Mouse (Mus musculus) limb, embryonic 12.5 days (tissue): ENCODE measurements around the gene Eps8l1. TPM values are rescaled to one million over a fixed set of nuclear protein-coding genes. Genes with fewer than 3 reads are reported as not detected.
A peak's percentile ranks its signal among the peaks of the same experiment; 100 is the strongest.
"Not testable (repeated sequence)": the region's sequence is repeated elsewhere in the genome, so short reads cannot be mapped to it uniquely, and the experiment has no call there.

Experiments
- ATAC-seq: fragments of 200-750 bp; cut with Nextera tagmentation; 2 replicates; pipeline ENCODE4 v1.8.0; 2017; ENCODE audit warnings: low read depth, moderate TSS enrichment; ENCODE audit not compliant: insufficient number of reproducible peaks, insufficient read depth, low FRiP score, low TSS enrichment
- H3K27ac ChIP-seq: fragments of 300-500 bp; sonication (generic); 2 replicates; pipeline ENCODE4 v1.5.1; 2016; ENCODE audit warnings: mild to moderate bottlenecking, moderate library complexity
- H3K27me3 ChIP-seq: fragments of 300-500 bp; sonication (generic); 2 replicates; pipeline ENCODE4 v1.6.1; 2016; ENCODE audit warnings: mild to moderate bottlenecking, moderate library complexity
- H3K36me3 ChIP-seq: fragments of 300-500 bp; sonication (generic); 2 replicates; pipeline ENCODE4 v1.6.1; 2016; ENCODE audit warnings: mild to moderate bottlenecking, moderate library complexity
- H3K4me1 ChIP-seq: fragments of 300-500 bp; sonication (generic); replicated peaks from 2 replicates; pipeline ENCODE4 v1.6.1; 2016
- H3K4me2 ChIP-seq: fragments of 300-500 bp; sonication (generic); 2 replicates; pipeline ENCODE4 v1.6.1; 2016; ENCODE audit warnings: mild to moderate bottlenecking, moderate library complexity
- H3K4me3 ChIP-seq: fragments of 300-500 bp; sonication (generic); replicated peaks from 2 replicates; pipeline ENCODE4 v1.5.1; 2016; ENCODE audit warnings: mild to moderate bottlenecking
- H3K9ac ChIP-seq: fragments of 300-500 bp; sonication (generic); replicated peaks from 2 replicates; pipeline ENCODE4 v1.6.1; 2016; ENCODE audit warnings: mild to moderate bottlenecking, moderate library complexity
- H3K9me3 ChIP-seq: fragments of 300-500 bp; sonication (generic); 2 replicates; pipeline ENCODE4 v1.6.1; 2016; ENCODE audit warnings: mild to moderate bottlenecking, moderate library complexity
- WGBS: fragments of 180-500 bp; shearing (Covaris S2); methylation state at CpG from one replicate; pipeline ENCODE4 v1.1.7; 2016; 5-methylcytosine and 5-hydroxymethylcytosine counted together
- polyA plus RNA-seq: library from polyadenylated mRNA; unstranded; fragments of >200 nt; fragmentation: Nextera tagmentation; extraction: Ambion mirVana; gene quantifications from 2 replicates; pipeline ENCODE4 v1.2.1, GENCODE M21; 2016

The Eps8l1 gene
- polyA plus RNA-seq = 6.2 and 6.4 TPM in 2 replicates

GRCm38 (mm10) chr7:4460576-4461434 lies at the start of gene Eps8l1:
Eps8l1 (plus strand) TSS chr7:4460674.
- Histone ChIP-seq H3K27ac (no peak within 1 kb of the TSS), H3K9ac (peak within 1 kb of the TSS; percentile 40; the same call in 1 of the 2 replicates), H3K36me3 (no peaks in the 10 kb centered on the region), H3K4me2 (peak within 1 kb of the TSS; percentile 48), H3K27me3 (peaks cover 16% of the 10 kb centered on the region; the same call in 1 of the 2 replicates), H3K4me1 (no peaks in the 10 kb centered on the region), H3K9me3 (no peaks in the 10 kb centered on the region), H3K4me3 (peak within 1 kb of the TSS; percentile 36)
- 60% methylated on average over 15 of the region's 16 CpGs for WGBS
- ATAC-seq = 0 out of 2 replicates have a peak, but pooled peaks have one; percentile 52

GRCm38 (mm10) chr7:4412406-4412805 lies 48.1 kb upstream of the Eps8l1 start:
- not testable (repeated sequence) for ATAC-seq, H3K4me1 ChIP-seq, H3K27me3 ChIP-seq, H3K4me3 ChIP-seq, H3K4me2 ChIP-seq, H3K27ac ChIP-seq, H3K9me3 ChIP-seq, H3K9ac ChIP-seq, H3K36me3 ChIP-seq
- 93% methylated on average over 15 of the region's 15 CpGs for WGBS

GRCm38 (mm10) chr7:4419681-4420080 lies 40.8 kb upstream of the Eps8l1 start:
- WGBS = 82% methylated on average over 6 of the region's 6 CpGs

GRCm38 (mm10) chr7:4420230-4420629 lies 40.2 kb upstream of the Eps8l1 start:
- 55% methylated on average over 4 of the region's 4 CpGs for WGBS

More at GRCm38 (mm10) chr7:4419681-4420080, 40.8 kb upstream of the Eps8l1 start:
- Histone ChIP-seq H3K4me3 (no peak overlapping the region), H3K4me2 (no peak overlapping the region), H3K36me3 (peaks cover 9% of the 10 kb centered on the region; the same call in 1 of the 2 replicates), H3K4me1 (no peaks in the 10 kb centered on the region), H3K27me3 (no peaks in the 10 kb centered on the region), H3K27ac (no peak overlapping the region), H3K9me3 (no peaks in the 10 kb centered on the region), H3K9ac (no peak overlapping the region)
- no peak for ATAC-seq

GRCm38 (mm10) chr7:4427161-4427912 lies 33.1 kb upstream of the Eps8l1 start:
- H3K9ac ChIP-seq = no peak overlapping the region
- H3K4me2 ChIP-seq = no peak overlapping the region
- H3K36me3 ChIP-seq = peaks cover 81% of the 10 kb centered on the region
- no peaks in the 10 kb centered on the region for H3K27me3 ChIP-seq
- H3K9me3 ChIP-seq = 0 out of 2 replicates have a peak, but pooled peaks cover 3% of the 10 kb centered on the region
- H3K4me3 ChIP-seq = no peak overlapping the region
- H3K27ac ChIP-seq = no peak overlapping the region
- 82% methylated on average over 7 of the region's 7 CpGs for WGBS
- ATAC-seq = peak; percentile 87
- no peaks in the 10 kb centered on the region for H3K4me1 ChIP-seq

More at GRCm38 (mm10) chr7:4420230-4420629, 40.2 kb upstream of the Eps8l1 start:
- Histone ChIP-seq H3K4me1 (no peaks in the 10 kb centered on the region), H3K27me3 (no peaks in the 10 kb centered on the region), H3K4me2 (no peak overlapping the region), H3K9ac (no peak overlapping the region), H3K27ac (no peak overlapping the region), H3K9me3 (no peaks in the 10 kb centered on the region), H3K36me3 (peaks cover 14% of the 10 kb centered on the region), H3K4me3 (no peak overlapping the region)
- no peak for ATAC-seq

- Histone ChIP-seq H3K4me2 (no peak overlapping the region), H3K27me3 (no peaks in the 10 kb centered on the region), H3K4me3 (no peak overlapping the region), H3K9me3 (0 out of 2 replicates have a peak, but pooled peaks cover 5% of the 10 kb centered on the region), H3K36me3 (peaks cover 95% of the 10 kb centered on the region), H3K4me1 (no peaks in the 10 kb centered on the region), H3K9ac (no peak overlapping the region), H3K27ac (no peak overlapping the region)
- ATAC-seq = no peak
- 92% methylated on average over 9 of the region's 9 CpGs for WGBS
Observed at GRCm38 (mm10) chr7:4430246-4430844, 30.1 kb upstream of the Eps8l1 start.

- Histone ChIP-seq H3K4me1 (no peaks in the 10 kb centered on the region), H3K27me3 (no peaks in the 10 kb centered on the region), H3K4me3 (no peak overlapping the region), H3K4me2 (no peak overlapping the region), H3K27ac (no peak overlapping the region), H3K36me3 (peaks cover 95% of the 10 kb centered on the region), H3K9me3 (0 out of 2 replicates have a peak, but pooled peaks cover 5% of the 10 kb centered on the region), H3K9ac (no peak overlapping the region)
- no peak for ATAC-seq
- 76% methylated on average over 6 of the region's 6 CpGs for WGBS
Observed at GRCm38 (mm10) chr7:4431548-4431947, 28.9 kb upstream of the Eps8l1 start.

- H3K27me3 ChIP-seq = no peaks in the 10 kb centered on the region
- 0 out of 2 replicates have a peak, but pooled peaks cover 5% of the 10 kb centered on the region for H3K9me3 ChIP-seq
- no peaks in the 10 kb centered on the region for H3K4me1 ChIP-seq
- no peak overlapping the region for H3K4me2 ChIP-seq
- no peak overlapping the region for H3K9ac ChIP-seq
- 90% methylated on average over 8 of the region's 8 CpGs for WGBS
- no peak for ATAC-seq
- H3K27ac ChIP-seq = no peak overlapping the region
- peaks cover 96% of the 10 kb centered on the region for H3K36me3 ChIP-seq
- no peak overlapping the region for H3K4me3 ChIP-seq
Observed at GRCm38 (mm10) chr7:4432026-4432425, 28.4 kb upstream of the Eps8l1 start.

GRCm38 (mm10) chr7:4437721-4438120 lies 22.8 kb upstream of the Eps8l1 start:
- Histone ChIP-seq H3K4me1 (no peaks in the 10 kb centered on the region), H3K4me2 (no peak overlapping the region), H3K27me3 (no peaks in the 10 kb centered on the region), H3K4me3 (no peak overlapping the region), H3K9ac (no peak overlapping the region), H3K27ac (no peak overlapping the region), H3K9me3 (no peaks in the 10 kb centered on the region), H3K36me3 (peaks cover 92% of the 10 kb centered on the region)
- WGBS = 94% methylated on average over 2 of the region's 2 CpGs
- no peak for ATAC-seq

GRCm38 (mm10) chr7:4440549-4440948 lies 19.9 kb upstream of the Eps8l1 start:
- H3K4me2 ChIP-seq = no peak overlapping the region
- no peak overlapping the region for H3K9ac ChIP-seq
- H3K27ac ChIP-seq = no peak overlapping the region
- H3K4me1 ChIP-seq = peaks cover 5% of the 10 kb centered on the region; the same call in 1 of the 2 replicates
- H3K4me3 ChIP-seq = no peak overlapping the region
- H3K27me3 ChIP-seq = no peaks in the 10 kb centered on the region
- WGBS = 93% methylated on average over 10 of the region's 10 CpGs
- peaks cover 78% of the 10 kb centered on the region for H3K36me3 ChIP-seq
- ATAC-seq = no peak
- no peaks in the 10 kb centered on the region for H3K9me3 ChIP-seq
